Mouse (Mus musculus): Measurements from ENCODE around the gene Gm45717. TPM values are rescaled to one million over a fixed set of nuclear protein-coding genes. Genes with fewer than 3 reads are reported as not detected.
A peak's percentile ranks its signal among the peaks of the same experiment; 100 is the strongest.

Gm45717 gene
- polyA plus RNA-seq, 1 experiment = 1.1 TPM

DNA sequence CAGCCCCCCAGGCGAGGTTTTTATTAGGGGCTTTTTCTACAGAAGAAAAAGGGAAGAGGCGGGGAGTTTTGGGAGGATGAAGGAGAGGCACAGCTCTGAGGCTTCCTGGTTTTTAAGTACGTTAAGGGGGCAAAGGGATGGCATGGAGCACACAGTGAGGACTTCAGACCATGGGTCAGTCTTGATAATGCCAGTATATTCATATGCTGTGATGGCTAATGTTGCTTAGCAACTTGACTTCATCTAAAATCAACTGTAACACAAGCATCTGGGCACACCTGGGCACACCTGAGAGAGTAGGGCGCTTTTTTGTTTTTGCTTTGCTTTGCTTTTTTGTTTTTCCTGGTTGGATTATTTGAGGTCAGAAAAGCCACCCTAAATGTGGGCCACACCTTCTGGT is 11.2 kb upstream of the Gm45717 start, which contains the start of gene Ifitm1:
Gene Ifitm1 (plus strand): TSS at position 301 of the 400 bp plus-strand sequence.
- Histone ChIP-seq H3K27me3 (ENCODE audit: control insufficient read depth, insufficient read depth, low read length) (no peaks in the 10 kb centered on the region), H3K4me3 (ENCODE audit: low read depth, low read length) (peak within 1 kb of the TSS; percentile 41), H3K27ac (ENCODE audit: insufficient read depth, low read depth, low read length) (0 out of 2 replicates have a peak within 1 kb of the TSS, but pooled peaks have one; percentile 79), H3K4me1 (ENCODE audit: control insufficient read depth, insufficient read depth, insufficient read length, low read length) (peaks cover 3% of the 10 kb centered on the region), H3K36me3 (ENCODE audit: control insufficient read depth, insufficient read depth, low read length) (no peaks in the 10 kb centered on the region)
- 89% methylated on average over 4 of the region's 4 CpGs for WGBS
- no peak for TF ChIP-seq POLR2A (IDR thresholded peaks at IDR 0.05; ENCODE audit: low read depth, low read length)
- TF ChIP-seq CTCF (IDR thresholded peaks at IDR 0.05; ENCODE audit: extremely low read depth, insufficient read length, insufficient replicate concordance, low read depth, low read length) = no peak

DNA sequence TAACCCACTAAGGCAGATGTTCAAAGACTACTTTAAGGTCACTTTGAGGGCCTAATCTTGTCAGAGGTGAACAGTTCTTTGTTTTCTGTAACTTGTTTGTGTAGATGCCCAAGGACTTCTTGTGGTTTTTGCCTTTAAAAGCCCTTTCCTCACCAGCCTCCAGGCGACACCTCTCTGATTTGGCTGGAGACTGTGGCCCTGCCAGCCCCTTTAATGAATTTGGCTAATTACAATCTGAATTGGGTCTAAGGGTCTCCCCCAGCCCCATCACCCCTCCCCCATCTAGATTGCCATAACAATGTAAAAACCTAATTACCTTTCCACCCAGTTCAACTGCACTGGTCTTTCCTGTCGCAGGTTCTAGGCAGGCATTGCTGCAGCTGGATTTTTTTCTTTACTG is 7.0 kb upstream of the Gm45717 start:
- H3K36me3 ChIP-seq (ENCODE audit: control insufficient read depth, insufficient read depth, low read length) = no peaks in the 10 kb centered on the region
- H3K4me1 ChIP-seq (ENCODE audit: control insufficient read depth, insufficient read depth, insufficient read length, low read length) = no peaks in the 10 kb centered on the region
- H3K27ac ChIP-seq (ENCODE audit: insufficient read depth, low read depth, low read length) = no peak overlapping the region
- TF ChIP-seq POLR2A (IDR thresholded peaks at IDR 0.05; ENCODE audit: low read depth, low read length) (no peak), CTCF (IDR thresholded peaks at IDR 0.05; ENCODE audit: extremely low read depth, insufficient read length, insufficient replicate concordance, low read depth, low read length) (no peak)
- WGBS = 97% methylated on average over 2 of the region's 2 CpGs
- no peak overlapping the region for H3K4me3 ChIP-seq (ENCODE audit: low read depth, low read length)
- H3K27me3 ChIP-seq (ENCODE audit: control insufficient read depth, insufficient read depth, low read length) = no peaks in the 10 kb centered on the region

DNA sequence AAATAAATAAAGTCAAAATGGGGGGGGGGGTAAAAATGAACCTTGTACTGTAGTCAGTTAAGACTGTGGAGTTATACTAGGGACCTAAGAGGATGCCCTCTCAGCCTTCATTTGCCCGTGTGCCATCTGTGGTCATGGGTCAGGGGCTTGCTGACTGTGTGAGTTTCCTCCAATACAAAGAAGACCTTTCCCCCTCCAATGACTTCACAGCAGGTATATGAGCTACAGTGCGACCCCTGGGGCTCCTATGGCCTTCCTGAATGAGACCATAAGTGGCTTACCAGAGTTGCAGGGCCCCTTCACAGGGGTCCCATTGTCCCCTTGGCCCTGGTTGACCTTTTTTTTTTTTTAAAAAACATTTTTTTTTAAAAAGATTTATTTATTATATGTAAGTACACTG is 5.7 kb upstream of the Gm45717 start:
- Histone ChIP-seq H3K36me3 (ENCODE audit: control insufficient read depth, insufficient read depth, low read length) (no peaks in the 10 kb centered on the region), H3K27ac (ENCODE audit: insufficient read depth, low read depth, low read length) (no peak overlapping the region), H3K27me3 (ENCODE audit: control insufficient read depth, insufficient read depth, low read length) (no peaks in the 10 kb centered on the region), H3K4me3 (ENCODE audit: low read depth, low read length) (no peak overlapping the region), H3K4me1 (ENCODE audit: control insufficient read depth, insufficient read depth, insufficient read length, low read length) (no peaks in the 10 kb centered on the region)
- 95% methylated on average over 2 of the region's 2 CpGs for WGBS
- TF ChIP-seq POLR2A (IDR thresholded peaks at IDR 0.05; ENCODE audit: low read depth, low read length) (no peak), CTCF (IDR thresholded peaks at IDR 0.05; ENCODE audit: extremely low read depth, insufficient read length, insufficient replicate concordance, low read depth, low read length) (no peak)

DNA sequence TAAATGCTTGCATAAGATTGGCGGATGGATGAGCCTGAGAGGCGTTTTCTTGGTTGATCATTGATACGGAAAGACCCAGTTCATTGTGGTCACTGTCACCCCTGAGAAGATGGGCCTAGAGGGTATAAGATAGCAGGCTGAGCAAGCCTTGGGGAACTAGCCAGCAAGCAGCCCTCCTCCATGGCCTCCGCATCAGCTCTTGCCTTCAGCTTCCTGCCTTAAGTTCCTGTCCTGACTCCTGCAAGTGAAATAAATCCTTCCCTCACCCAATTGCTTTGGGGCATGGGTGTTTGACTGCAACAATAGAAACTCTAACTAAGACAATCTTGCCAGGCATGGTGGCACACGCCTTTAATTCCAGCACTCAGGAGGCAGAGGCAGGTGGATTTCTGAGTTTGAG is 4.3 kb upstream of the Gm45717 start:
- TF ChIP-seq CTCF (IDR thresholded peaks at IDR 0.05; ENCODE audit: extremely low read depth, insufficient read length, insufficient replicate concordance, low read depth, low read length) (no peak), POLR2A (IDR thresholded peaks at IDR 0.05; ENCODE audit: low read depth, low read length) (no peak)
- 90% methylated on average over 5 of the region's 5 CpGs for WGBS
- Histone ChIP-seq H3K27me3 (ENCODE audit: control insufficient read depth, insufficient read depth, low read length) (no peaks in the 10 kb centered on the region), H3K36me3 (ENCODE audit: control insufficient read depth, insufficient read depth, low read length) (no peaks in the 10 kb centered on the region), H3K27ac (ENCODE audit: insufficient read depth, low read depth, low read length) (no peak overlapping the region), H3K4me3 (ENCODE audit: low read depth, low read length) (no peak overlapping the region), H3K4me1 (ENCODE audit: control insufficient read depth, insufficient read depth, insufficient read length, low read length) (no peaks in the 10 kb centered on the region; the same call in 1 of the 2 replicates)

DNA sequence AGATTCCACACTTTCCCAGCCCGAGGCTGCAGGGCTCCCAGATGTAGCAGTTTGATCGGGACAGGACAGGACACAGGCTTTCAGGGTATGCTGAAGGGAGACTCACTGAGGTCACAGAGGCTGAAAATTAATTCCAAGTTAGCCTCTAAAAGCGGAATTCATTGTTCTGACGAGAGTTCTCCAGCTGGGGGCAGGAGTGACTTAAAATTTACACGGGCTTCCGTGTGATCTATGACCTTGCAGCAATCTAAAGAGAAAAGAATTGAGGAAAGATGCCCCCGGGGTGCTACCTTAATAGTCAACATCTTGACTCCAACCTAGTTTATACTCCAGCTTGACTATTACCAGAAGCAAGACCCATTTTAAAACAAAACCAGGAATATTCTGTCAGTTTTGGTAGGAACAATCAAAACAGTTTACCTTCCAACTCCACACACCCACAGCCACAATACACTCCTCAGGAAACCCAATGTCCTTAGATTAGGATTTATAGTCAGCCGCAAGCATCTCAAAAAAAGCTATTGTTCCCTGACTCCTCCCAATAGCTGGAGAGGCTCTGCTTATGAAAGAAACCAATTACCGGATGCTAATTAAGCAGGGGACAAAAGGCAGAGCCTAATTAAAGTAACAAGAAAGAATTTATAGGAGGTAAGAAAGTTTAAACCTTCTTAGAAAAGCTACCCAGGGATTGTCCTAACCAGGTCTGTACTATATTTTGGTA is 3.6 kb upstream of the Gm45717 start:
- Histone ChIP-seq H3K27ac (ENCODE audit: insufficient read depth, low read depth, low read length) (no peak overlapping the region), H3K36me3 (ENCODE audit: control insufficient read depth, insufficient read depth, low read length) (no peaks in the 10 kb centered on the region), H3K27me3 (ENCODE audit: control insufficient read depth, insufficient read depth, low read length) (no peaks in the 10 kb centered on the region), H3K4me1 (ENCODE audit: control insufficient read depth, insufficient read depth, insufficient read length, low read length) (peaks cover 3% of the 10 kb centered on the region; the same call in 1 of the 2 replicates), H3K4me3 (ENCODE audit: low read depth, low read length) (no peak overlapping the region)
- WGBS = 12% methylated on average over 9 of the region's 9 CpGs
- TF ChIP-seq CTCF (IDR thresholded peaks at IDR 0.05; ENCODE audit: extremely low read depth, insufficient read length, insufficient replicate concordance, low read depth, low read length) (peak; percentile 17; the same call in 1 of the 2 replicates), POLR2A (IDR thresholded peaks at IDR 0.05; ENCODE audit: low read depth, low read length) (no peak)

DNA sequence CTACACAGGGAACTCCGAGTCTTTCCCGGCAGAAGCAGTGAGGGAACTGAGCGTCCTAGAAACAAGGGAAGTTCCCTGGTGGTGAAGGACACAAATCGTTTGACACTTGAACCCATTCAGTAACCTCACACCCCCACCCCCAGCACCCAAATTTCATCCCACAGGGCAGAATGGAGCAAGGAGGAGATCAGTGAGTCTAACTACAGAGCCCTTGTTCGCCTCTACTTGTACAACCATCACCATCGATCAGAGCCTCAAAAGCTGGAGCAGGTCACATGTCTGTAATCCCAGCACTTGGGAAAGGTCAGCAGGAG is 776 bp upstream of the Gm45717 start:
- WGBS = 21% methylated on average over 6 of the region's 6 CpGs
- Histone ChIP-seq H3K4me3 (ENCODE audit: low read depth, low read length) (no peak overlapping the region), H3K27me3 (ENCODE audit: control insufficient read depth, insufficient read depth, low read length) (no peaks in the 10 kb centered on the region), H3K27ac (ENCODE audit: insufficient read depth, low read depth, low read length) (peak overlapping the region; percentile 89), H3K4me1 (ENCODE audit: control insufficient read depth, insufficient read depth, insufficient read length, low read length) (peaks cover 11% of the 10 kb centered on the region; the same call in 1 of the 2 replicates), H3K36me3 (ENCODE audit: control insufficient read depth, insufficient read depth, low read length) (0 out of 2 replicates have a peak, but pooled peaks cover 3% of the 10 kb centered on the region)
- no peak for TF ChIP-seq POLR2A (IDR thresholded peaks at IDR 0.05; ENCODE audit: low read depth, low read length)
- no peak for TF ChIP-seq CTCF (IDR thresholded peaks at IDR 0.05; ENCODE audit: extremely low read depth, insufficient read length, insufficient replicate concordance, low read depth, low read length)

DNA sequence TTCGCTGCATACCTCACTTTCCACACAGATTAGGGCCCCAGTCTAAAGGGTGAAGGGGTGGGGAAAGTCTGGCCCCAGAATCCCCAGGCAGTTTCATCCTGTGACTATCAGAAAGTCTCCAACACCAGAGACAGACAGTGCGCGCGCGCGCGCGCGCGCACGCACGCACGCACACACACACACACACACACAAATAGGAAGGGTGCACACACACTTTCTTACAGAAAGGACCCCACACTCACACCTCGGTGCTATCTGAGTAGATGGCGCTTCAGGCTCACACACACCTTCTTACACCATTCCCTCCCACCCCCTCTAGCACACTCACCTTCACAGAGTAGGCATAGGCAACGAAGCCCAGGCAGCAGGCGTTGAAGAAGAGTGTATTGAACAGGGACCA is 395 bp downstream of the Gm45717 start:
- Histone ChIP-seq H3K36me3 (ENCODE audit: control insufficient read depth, insufficient read depth, low read length) (0 out of 2 replicates have a peak, but pooled peaks cover 3% of the 10 kb centered on the region), H3K4me1 (ENCODE audit: control insufficient read depth, insufficient read depth, insufficient read length, low read length) (peaks cover 14% of the 10 kb centered on the region), H3K4me3 (ENCODE audit: low read depth, low read length) (peak overlapping the region; percentile 61), H3K27ac (ENCODE audit: insufficient read depth, low read depth, low read length) (peak overlapping the region; percentile 82), H3K27me3 (ENCODE audit: control insufficient read depth, insufficient read depth, low read length) (no peaks in the 10 kb centered on the region)
- 3% methylated on average over 17 of the region's 17 CpGs for WGBS
- TF ChIP-seq POLR2A (IDR thresholded peaks at IDR 0.05; ENCODE audit: low read depth, low read length) = no peak
- TF ChIP-seq CTCF (IDR thresholded peaks at IDR 0.05; ENCODE audit: extremely low read depth, insufficient read length, insufficient replicate concordance, low read depth, low read length) = no peak

Measured in small intestine, adult 2 months (tissue).